In the genomic region with DNA sequence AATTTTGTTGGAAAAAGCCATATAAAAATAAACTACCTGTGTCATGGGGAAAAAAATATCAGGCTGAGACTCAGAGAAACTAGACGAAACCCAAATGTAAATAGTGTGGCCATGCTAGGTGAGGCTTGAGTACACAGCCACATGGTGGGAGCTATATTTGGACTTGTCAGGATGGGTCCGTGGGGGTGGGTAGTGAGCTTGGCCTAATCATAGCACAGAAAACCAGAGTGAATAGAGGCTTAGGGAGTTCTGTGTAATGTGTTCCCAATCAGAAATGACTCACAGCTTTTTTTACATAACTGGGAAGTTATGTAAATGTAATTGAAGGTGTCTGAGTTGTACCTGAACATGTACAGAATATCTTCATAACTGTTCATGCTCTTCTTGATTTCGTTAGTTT, we compare ENCODE assay signal across 15 mouse cellular contexts.
A peak's percentile ranks its signal among the peaks of the same experiment; 100 is the strongest.
DNase-seq lines count a peak whose midpoint lies in the region.
"Had no signal": no experiment of that assay in that cellular context is flagged by ENCODE, and none has a peak within 500 bp of the region (broad histone marks: within the 10 kb centered on the region; RNA-seq: fewer than 3 reads in every experiment).

No protein-coding gene starts in this region.

- peak; percentile 13 to 25 for DNase-seq in left cerebral cortex, adult 18-20 months (ENCODE audit: low spot score in 2 of 2)
- DNase-seq in left cerebral cortex, postnatal 10 days (ENCODE audit: extremely low spot score in 1 of 2, low spot score in 2 of 2): no peak
- DNase-seq in frontal cortex, postnatal 36 days (ENCODE audit: low spot score in 2 of 2): peak; percentile 22 to 38
- peak; percentile 12 to 19 for DNase-seq in left cerebral cortex, postnatal 36 days (ENCODE audit: low spot score in 2 of 2)
- DNase-seq in telencephalon, adult 2 months (ENCODE audit: low read depth, low spot score): peak; percentile 70
- no peak for DNase-seq in cerebellum, postnatal 36 days
- no peak for DNase-seq in adrenal gland, postnatal 14 days
- DNase-seq: cerebellum, adult 9-11 months; gastrocnemius, postnatal 25 days; heart, postnatal 4 days; kidney, postnatal 4 days; lung, embryonic 14.5 days; lung, postnatal 36 days; retina, postnatal 1 day; thymus, postnatal 25 days had no signal

- intact Hi-C loops in left cerebral cortex, postnatal 10 days (cut with DNase I): no loop called here
- intact Hi-C loops in left cerebral cortex, postnatal 36 days (cut with DNase I): no loop called here

Comparison
In these comparisons a context has a peak if more than half of its experiments do, and no peak if none do; other contexts are left out.
1. DNase-seq: peak in left cerebral cortex, adult 18-20 months (2 of 2), frontal cortex, postnatal 36 days (2 of 2), left cerebral cortex, postnatal 36 days (2 of 2) and telencephalon, adult 2 months (single experiment); none in left cerebral cortex, postnatal 10 days (0 of 2), cerebellum, postnatal 36 days (0 of 2) and adrenal gland, postnatal 14 days (single experiment).